Mouse (Mus musculus) cortical plate, adult 2 months (tissue): ENCODE data around the gene Aacs.

Experiments
- CTCF ChIP-seq: fragments of 200-500 bp; IDR thresholded peaks from 2 replicates; pipeline ENCODE4 v1.5.1; 2011; ENCODE audit warnings: mild to moderate bottlenecking, control low read depth, low read length; ENCODE audit not compliant: insufficient read depth; ENCODE audit errors: extremely low read depth
- POLR2A ChIP-seq: fragments of 200-500 bp; IDR thresholded peaks from 2 replicates; pipeline ENCODE4 v1.6.1; 2011; ENCODE audit warnings: mild to moderate bottlenecking, low read length, control low read depth; ENCODE audit not compliant: insufficient read depth; ENCODE audit errors: extremely low read depth

DNA sequence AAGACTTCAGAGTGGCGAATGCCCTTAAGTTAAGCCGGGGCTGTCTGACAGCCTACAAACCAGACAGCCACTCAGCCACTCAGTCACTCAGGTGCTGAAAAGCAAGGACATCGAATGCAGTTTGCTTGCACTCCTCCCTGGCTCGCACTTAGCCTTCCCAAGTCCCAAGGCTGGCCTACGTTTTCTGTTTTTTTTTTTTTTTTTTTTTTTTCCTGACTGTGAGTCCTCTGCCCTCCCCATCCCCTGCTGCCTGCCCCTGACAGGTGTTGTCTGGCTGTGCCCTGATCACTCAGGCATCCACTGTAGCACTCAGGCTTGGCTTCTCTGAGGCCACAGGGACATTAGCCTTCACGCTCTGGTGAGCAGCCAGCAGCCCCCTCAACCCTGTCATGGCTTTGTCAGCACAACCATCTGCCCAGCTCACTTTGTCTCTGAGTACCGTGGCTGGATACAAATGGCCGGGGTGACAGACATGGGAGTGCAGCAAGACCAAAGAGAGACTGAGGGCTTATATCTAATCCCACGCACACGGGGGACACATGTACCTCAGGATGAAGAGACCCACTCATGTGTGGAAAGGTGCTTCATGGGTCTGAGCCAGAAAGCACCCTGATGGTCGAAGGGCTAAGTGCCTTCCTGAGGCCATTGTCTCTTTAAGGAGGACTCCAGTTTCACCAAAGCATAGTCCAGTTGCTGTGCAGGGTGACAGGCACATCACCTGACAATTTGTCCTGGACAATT is 11.9 kb downstream of the Aacs start:
- TF ChIP-seq POLR2A (no peak), CTCF (no peak)
